Mouse (Mus musculus) E14TG2a.4 (cell line): ENCODE data around the gene Wdr61.

Experiments used
- CTCF ChIP-seq: conservative IDR thresholded peaks from 2 replicates; pipeline ENCODE4 v1.5.1; 2014; ENCODE audit warnings: low read length
- NANOG ChIP-seq: IDR thresholded peaks from 2 replicates; pipeline ENCODE4 v1.6.1; 2014; ENCODE audit warnings: borderline replicate concordance, low read length, mixed read lengths

DNA sequence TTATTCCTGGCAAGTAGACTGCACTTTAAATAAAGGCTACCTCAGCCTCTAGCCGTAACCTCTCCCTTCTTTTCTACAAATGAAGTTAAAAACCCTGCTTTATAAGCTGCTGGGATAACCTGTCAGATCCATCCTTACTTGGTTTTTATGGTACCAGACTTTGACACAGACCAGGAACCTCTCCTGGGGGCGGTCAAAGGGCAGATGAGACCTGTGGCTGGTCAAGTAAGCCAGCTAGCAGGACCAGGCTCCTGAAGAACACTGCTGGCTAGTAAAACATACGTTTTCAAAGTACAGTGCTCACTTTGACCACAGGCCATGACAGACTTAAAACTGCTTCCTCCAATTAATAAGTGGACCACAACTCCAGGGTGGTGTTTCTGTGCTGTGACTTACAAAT lies 18.5 kb downstream of the Wdr61 start:
- TF ChIP-seq CTCF = no peak
- TF ChIP-seq NANOG = no peak
